Mouse (Mus musculus) frontal cortex, postnatal 36 days (tissue): ENCODE measurements at regions not wholly inside any gene's neighbourhood (a gene's known extent, or its start where the extent isn't known, plus 50 kb on each side); places are given as distances from the start of the nearest gene placed in this dataset.

ENCODE experiments used
- DNase-seq, 2 experiments: peaks; one replicate each; pipeline ENCODE4 v3.0.0; 2022; ENCODE audit warnings: low spot score in 2 of 2

GRCm38 (mm10) chr10:17650997-17651750 lies 71.8 kb upstream of the Cited2 start:
- no peak for DNase-seq

DNA sequence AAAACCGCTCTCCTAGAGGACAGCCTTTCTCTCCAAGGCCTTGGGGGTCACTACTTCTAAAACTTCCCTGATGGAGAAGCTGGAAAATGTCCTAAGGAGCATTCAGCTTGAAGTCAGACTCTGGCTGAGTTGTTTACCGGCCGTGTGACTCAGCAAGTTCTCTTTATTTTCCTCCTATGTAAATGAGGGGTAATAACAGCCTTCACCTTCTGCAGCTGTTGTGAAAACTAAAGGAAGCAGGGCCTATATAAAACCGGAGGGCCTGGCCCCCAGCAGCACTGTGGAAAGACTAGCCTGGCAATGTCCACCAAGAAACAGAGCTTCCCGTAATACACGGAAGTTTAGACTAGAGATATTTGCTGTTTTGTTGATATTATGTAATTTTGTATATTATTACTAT lies 69.7 kb upstream of the Cited2 start:
- DNase-seq: no peak

GRCm38 (mm10) chr10:17653785-17654184 lies 69.2 kb upstream of the Cited2 start:
- DNase-seq: no peak

GRCm38 (mm10) chr10:17654308-17654858 lies 68.6 kb upstream of the Cited2 start:
- DNase-seq: no peak

GRCm38 (mm10) chr10:17655459-17656051 lies 67.5 kb upstream of the Cited2 start:
- no peak for DNase-seq

GRCm38 (mm10) chr10:17656305-17656704 lies 66.7 kb upstream of the Cited2 start:
- DNase-seq: no peak

- no peak for DNase-seq
Observed at GRCm38 (mm10) chr10:17656872-17657482, 66.0 kb upstream of the Cited2 start.

DNA sequence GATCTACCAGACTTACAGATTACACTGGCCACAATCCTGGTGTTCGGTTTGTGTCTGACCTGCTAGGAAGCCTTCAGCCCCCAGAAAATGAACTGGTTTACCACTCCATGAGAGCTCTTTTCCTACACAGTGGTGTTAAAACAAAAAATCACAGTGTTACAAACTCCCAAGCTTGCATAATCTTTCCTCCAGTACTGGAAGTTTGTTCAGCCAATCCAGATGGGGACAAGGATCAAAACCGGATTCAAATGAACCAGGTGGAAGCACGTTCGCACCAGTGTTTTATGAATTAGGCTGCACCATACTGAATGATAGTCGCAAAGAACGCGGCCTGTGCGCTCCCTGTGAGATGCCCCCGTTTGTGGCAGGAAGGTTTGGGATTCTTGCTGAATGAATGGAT lies 63.4 kb upstream of the Cited2 start:
- no peak for DNase-seq

DNA sequence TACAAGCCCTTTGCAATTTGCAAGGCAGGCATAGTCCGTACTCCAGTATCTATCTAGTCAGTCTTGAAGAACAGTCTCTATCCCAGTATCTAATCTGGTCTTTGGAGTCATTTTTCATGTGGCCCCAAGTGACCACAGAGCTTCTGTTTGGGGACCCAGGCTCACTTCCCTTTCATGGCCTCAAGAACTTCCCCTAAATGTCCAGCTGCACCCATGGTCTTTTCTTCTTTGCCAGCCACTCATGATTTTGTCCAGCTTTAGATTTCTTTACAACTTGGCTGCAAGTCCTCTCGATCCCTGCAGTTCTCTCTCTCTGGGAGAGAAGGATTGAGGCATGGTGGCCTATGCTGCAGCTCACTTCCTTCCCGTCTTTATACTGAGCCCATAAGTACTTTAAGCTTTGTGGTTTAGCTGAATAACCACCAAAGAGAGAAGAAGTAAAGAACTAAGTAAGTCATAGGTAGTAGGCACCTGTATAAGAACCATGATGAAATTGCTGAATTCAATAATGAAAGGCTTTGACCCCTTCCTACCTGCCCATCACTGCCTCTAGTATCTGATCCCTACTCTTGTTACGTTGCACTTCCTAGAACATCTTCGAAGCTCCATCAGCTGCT lies 62.1 kb upstream of the Cited2 start:
- DNase-seq: no peak

- DNase-seq: no peak
Observed at GRCm38 (mm10) chr10:17666089-17666488, 56.9 kb upstream of the Cited2 start.

DNA sequence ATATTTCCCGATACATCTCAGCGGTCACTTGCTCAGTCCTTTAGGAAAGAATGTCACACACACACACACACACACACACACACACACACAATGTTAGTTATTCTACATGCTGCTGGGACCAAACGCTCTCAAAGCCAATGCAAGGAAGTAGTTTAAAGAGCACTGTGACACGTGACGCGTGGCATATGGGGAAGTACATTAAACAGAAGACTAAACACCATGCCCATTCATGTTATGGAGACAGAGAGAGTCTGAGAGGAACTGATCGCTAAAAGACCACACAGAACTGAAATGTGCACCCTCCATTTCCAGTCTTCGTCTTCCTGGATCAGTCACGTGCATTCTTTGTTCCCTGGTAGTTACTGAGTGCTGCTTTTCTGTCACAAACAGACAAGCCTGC lies 53.6 kb upstream of the Cited2 start:
- no peak for DNase-seq
